ENCODE assay signal across 8 mouse cellular contexts in genomic region chr2:154603638-154604153, GRCm38 (mm10). TPM values are rescaled to one million over a fixed set of nuclear protein-coding genes. Genes with fewer than 3 reads are reported as not detected.
DNase-seq lines count a peak whose midpoint lies in the region; ATAC-seq lines count a peak whose summit lies in the region.

Pxmp4 (minus strand) TSS chr2:154603708.

- DNase-seq in R1 (ENCODE audit: low read depth, low spot score): peak; percentile 100
- peak; percentile 99 to 100 for DNase-seq in cerebellum, postnatal 25 days
- DNase-seq in frontal cortex, postnatal 25 days (ENCODE audit: low spot score in 2 of 2): peak; percentile 100
- peak; percentile 98 for DNase-seq in hindbrain, embryonic 14.5 days (ENCODE audit: low spot score)
- peak; percentile 98 to 99 for DNase-seq in layer of hippocampus, postnatal 36 days
- DNase-seq in lung, postnatal 36 days: peak; percentile 100
- DNase-seq in retina, postnatal 1 day: peak; percentile 99
- DNase-seq in urinary bladder, adult 18-20 months (ENCODE audit: low spot score in 2 of 2): peak; percentile 97

- peak within 1 kb of the TSS; percentile 71 for H3K9ac ChIP-seq in hindbrain, embryonic 14.5 days

- 0 out of 2 replicates have a peak, but pooled peaks cover 7% of the 10 kb centered on the region for H3K4me1 ChIP-seq in hindbrain, embryonic 14.5 days (replicated peaks; ENCODE audit: control insufficient read depth, insufficient read depth, low read length)

- peak within 1 kb of the TSS; percentile 57 for H3K4me3 ChIP-seq in hindbrain, embryonic 14.5 days (replicated peaks; ENCODE audit: low read length)

- H3K36me3 ChIP-seq in hindbrain, embryonic 14.5 days (replicated peaks; ENCODE audit: control insufficient read depth, insufficient read depth): no peaks in the 10 kb centered on the region

- H3K27me3 ChIP-seq in hindbrain, embryonic 14.5 days (ENCODE audit: control insufficient read depth, insufficient read depth, low read length): no peaks in the 10 kb centered on the region

- no peaks in the 10 kb centered on the region for H3K9me3 ChIP-seq in hindbrain, embryonic 14.5 days (ENCODE audit: control insufficient read depth, low read length)

- peak within 1 kb of the TSS; percentile 63 for H3K4me2 ChIP-seq in hindbrain, embryonic 14.5 days (replicated peaks)

- peak; percentile 100 for ATAC-seq in hindbrain, embryonic 14.5 days (ENCODE audit: low FRiP score)

- WGBS in hindbrain, embryonic 14.5 days: under 1% methylated on average over 13 of the region's 13 CpGs

- peak within 1 kb of the TSS; percentile 27; the same call in 1 of the 2 replicates for H3K27ac ChIP-seq in hindbrain, embryonic 14.5 days

RNA-seq across cellular contexts. Expression of gene Pxmp4, which starts in this region (rescaled TPM):
- polyA plus RNA-seq in hindbrain, embryonic 14.5 days (2014; fragmentation: Nextera tagmentation; extraction: Ambion mirVana): 17.3 and 18.5 TPM in 2 replicates
- 10 to 100 TPM in 1 of 2 experiments, 1 to 10 TPM in 1; 10.0 to 10.5 TPM for total RNA-seq in layer of hippocampus, postnatal 36 days (2021)

Comparison
In these comparisons a context has a peak if more than half of its experiments do, and no peak if none do; other contexts are left out.
1. Peak in every context shown above with its lines: DNase-seq, ATAC-seq, H3K4me3 ChIP-seq and H3K27ac ChIP-seq.